Comparison of ENCODE assay signal across 8 mouse cellular contexts in genomic region chr14:75828866-75829806, GRCm38 (mm10). TPM values are rescaled to one million over a fixed set of nuclear protein-coding genes. Genes with fewer than 3 reads are reported as not detected.
DNase-seq lines count a peak whose midpoint lies in the region; ATAC-seq lines count a peak whose summit lies in the region.

No protein-coding gene starts in this region.

- peak; percentile 88 to 96 for DNase-seq in adrenal gland, adult (ENCODE audit: inconsistent age in 2 of 2, low spot score in 1 of 2)
- peak; percentile 94 for DNase-seq in embryo, embryonic 10.5 days (ENCODE audit: low spot score)
- peak; percentile 81 for DNase-seq in gastrocnemius, postnatal 14 days
- DNase-seq in left cerebral cortex, adult 9 months (ENCODE audit: low spot score in 2 of 2), result peak; percentile 66 to 96
- peak; percentile 96 for DNase-seq in right cerebral cortex, adult 2 months (ENCODE audit: low spot score in 2 of 2)
- DNase-seq in urinary bladder, postnatal 10 days (ENCODE audit: low spot score), result peak; percentile 69

- H3K27me3 ChIP-seq in megakaryocyte, embryonic 14.5 days (replicated peaks), result peaks cover 13% of the 10 kb centered on the region

- H3K36me3 ChIP-seq in megakaryocyte, embryonic 14.5 days (replicated peaks; ENCODE audit: low read length), result no peaks in the 10 kb centered on the region

- peaks cover 4% of the 10 kb centered on the region; the same call in 1 of the 2 replicates for H3K9me3 ChIP-seq in megakaryocyte, embryonic 14.5 days

- ATAC-seq in inflammation-experienced regulatory T-cells, adult 6 months, result peak; percentile 79

- peak overlapping the region; percentile 67 for H3K4me3 ChIP-seq in megakaryocyte, embryonic 14.5 days (replicated peaks)

- intact Hi-C loops in gastrocnemius, postnatal 14 days (cut with DNase I; ENCODE audit: low total_unique reads), result no loop called here

- peaks cover 43% of the 10 kb centered on the region for H3K4me1 ChIP-seq in megakaryocyte, embryonic 14.5 days

RNA-seq across cellular contexts. Expression of gene Tpt1, which starts 15.8 kb away (rescaled TPM):
- 1,000 to 10,000 TPM; 3,074 to 3,192 TPM for total RNA-seq in gastrocnemius, postnatal 14 days (2021)
- polyA plus RNA-seq in inflammation-experienced regulatory T-cells, adult 6 months (2017; shearing (Covaris generic)), result 1,000 to 10,000 TPM; 1,603 to 2,042 (median 1,729) TPM
- polyA plus RNA-seq in megakaryocyte, embryonic 14.5 days (2012; ENCODE audit: insufficient read depth, low replicate concordance), result 1,815 and 2,518 TPM in 2 replicates

RNA-seq across cellular contexts. Expression of gene Slc25a30, which starts 42.3 kb away (rescaled TPM):
- 1 to 10 TPM; 7.8 to 9.6 TPM for total RNA-seq in gastrocnemius, postnatal 14 days (2021)
- 10 to 100 TPM; 19.9 to 22.3 (median 21.9) TPM for polyA plus RNA-seq in inflammation-experienced regulatory T-cells, adult 6 months (2017; shearing (Covaris generic))
- polyA plus RNA-seq in megakaryocyte, embryonic 14.5 days (2012; ENCODE audit: insufficient read depth, low replicate concordance), result 13.6 TPM in 1 of 2 replicates, not detected in the other

Comparison
In these comparisons a context has a peak if more than half of its experiments do, and no peak if none do; other contexts are left out.
1. Peak in every context shown above with its lines: DNase-seq, ATAC-seq and H3K4me3 ChIP-seq.